Mouse (Mus musculus): ENCODE data around the gene Pccb. TPM values are rescaled to one million over a fixed set of nuclear protein-coding genes. Genes with fewer than 3 reads are reported as not detected.
A peak's percentile ranks its signal among the peaks of the same experiment; 100 is the strongest.

The Pccb gene
- polyA plus RNA-seq, 1 experiment from 2014 or later: 19.7 TPM

DNA sequence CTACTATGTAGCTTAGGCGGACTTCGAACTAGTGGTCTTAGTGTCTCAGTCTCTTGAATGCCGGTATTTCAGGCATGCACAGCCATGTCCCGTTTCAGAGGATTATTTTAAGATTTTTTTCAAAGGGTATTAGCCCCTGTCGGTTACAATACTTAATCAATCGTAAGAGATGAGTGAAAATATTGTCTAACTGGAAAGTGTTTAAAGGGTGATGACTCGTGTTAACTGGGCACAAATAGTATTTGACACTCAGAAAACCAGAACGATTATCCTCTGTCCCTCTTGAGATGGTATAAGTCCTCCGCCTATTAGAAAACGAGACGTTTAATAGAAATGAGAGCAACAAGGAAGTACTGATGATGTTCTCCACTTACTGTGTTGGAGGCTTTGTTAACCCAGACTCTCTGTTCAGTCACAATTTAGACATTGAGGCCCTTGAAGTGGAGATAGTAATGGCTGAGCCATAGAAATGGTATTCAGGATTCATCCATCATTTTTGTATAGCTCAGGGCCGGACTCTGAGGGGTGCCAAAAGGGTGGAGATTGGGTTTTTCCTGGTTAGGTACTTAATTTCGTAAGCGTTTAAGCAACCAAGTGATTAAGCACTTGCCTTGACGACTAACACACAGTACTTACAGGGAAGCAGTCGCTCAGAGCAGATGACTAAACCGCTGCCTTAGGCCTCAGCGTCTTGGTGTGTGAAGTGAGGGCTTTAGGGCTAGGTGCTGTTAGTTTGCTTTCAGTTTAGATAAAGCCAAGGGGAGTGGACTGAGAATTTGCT is 41.6 kb upstream of the Pccb start:
- Histone ChIP-seq H3K36me3 (ENCODE audit: insufficient read depth, low read length) (no peaks in the 10 kb centered on the region), H3K4me3 (ENCODE audit: low read depth, low read length) (peak overlapping the region; percentile 98), H3K9me3 (ENCODE audit: low read length) (no peaks in the 10 kb centered on the region), H3K27ac (ENCODE audit: low read length) (peak overlapping the region; percentile 100), H3K27me3 (replicated peaks; ENCODE audit: insufficient read depth, low read length) (no peaks in the 10 kb centered on the region), H3K4me2 (replicated peaks; ENCODE audit: low read depth, low read length) (peak overlapping the region; percentile 78), H3K4me1 (ENCODE audit: insufficient read depth, low read depth, low read length) (peaks cover 7% of the 10 kb centered on the region; the same call in 1 of the 2 replicates), H3K9ac (replicated peaks; ENCODE audit: low read depth) (peak overlapping the region; percentile 97)
- no peak for ATAC-seq
- peak; percentile 64 for DNase-seq (ENCODE audit: low spot score)
- TF ChIP-seq CTCF (IDR thresholded peaks at IDR 0.05) (no peak), EP300 (IDR thresholded peaks at IDR 0.05) (no peak)
- under 1% methylated on average over 18 of the region's 18 CpGs for WGBS

DNA sequence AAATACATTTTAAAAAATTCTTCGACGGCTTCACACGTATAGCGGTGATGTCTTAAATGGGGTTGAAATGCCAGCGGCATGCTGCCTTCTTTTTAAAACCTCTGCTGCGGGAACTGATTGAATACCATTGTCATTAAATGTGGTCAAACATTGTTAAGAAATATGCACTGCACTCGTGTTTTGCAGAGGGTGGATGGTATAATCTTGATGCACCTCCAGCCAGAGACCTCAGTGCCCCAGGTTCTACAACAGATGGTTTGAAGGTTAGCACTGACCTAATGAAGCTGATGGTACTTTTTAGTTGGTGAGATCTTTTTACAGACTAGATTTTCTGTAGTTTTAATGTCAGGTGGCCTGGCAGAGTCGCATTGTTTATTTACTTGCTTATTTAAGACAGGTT is 41.0 kb upstream of the Pccb start:
- no peak for ATAC-seq
- H3K4me2 ChIP-seq (replicated peaks; ENCODE audit: low read depth, low read length): peak overlapping the region; percentile 78
- under 1% methylated on average over 8 of the region's 8 CpGs for WGBS

DNA sequence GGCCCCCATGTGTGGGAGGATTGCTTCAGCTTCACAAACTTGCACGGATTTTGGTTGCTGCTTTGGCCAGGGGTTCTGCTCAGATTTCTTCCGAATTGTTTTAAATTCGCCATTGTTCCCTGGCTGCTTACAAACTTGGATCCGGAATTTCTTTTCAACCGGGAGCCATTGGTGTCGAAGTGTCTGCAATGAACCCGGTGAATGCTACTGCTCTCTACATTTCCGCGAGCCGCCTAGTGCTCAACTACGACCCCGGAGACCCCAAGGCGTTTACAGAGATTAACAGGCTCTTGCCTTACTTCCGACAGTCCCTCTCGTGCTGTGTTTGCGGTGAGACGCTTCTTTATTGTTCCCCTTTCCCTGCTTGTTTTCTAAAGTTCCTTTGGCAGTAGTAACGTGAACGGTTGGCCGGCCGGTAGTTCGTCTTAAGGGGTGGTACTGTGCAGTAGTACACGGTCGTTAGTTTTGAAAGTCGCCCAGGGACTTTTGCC is 40.4 kb upstream of the Pccb start:
- no peak for ATAC-seq
- Histone ChIP-seq H3K36me3 (ENCODE audit: insufficient read depth, low read length) (no peaks in the 10 kb centered on the region), H3K9ac (replicated peaks; ENCODE audit: low read depth) (peak overlapping the region; percentile 97), H3K27ac (ENCODE audit: low read length) (peak overlapping the region; percentile 100), H3K9me3 (ENCODE audit: low read length) (no peaks in the 10 kb centered on the region), H3K4me3 (ENCODE audit: low read depth, low read length) (peak overlapping the region; percentile 98), H3K27me3 (replicated peaks; ENCODE audit: insufficient read depth, low read length) (no peaks in the 10 kb centered on the region), H3K4me2 (replicated peaks; ENCODE audit: low read depth, low read length) (peak overlapping the region; percentile 78), H3K4me1 (ENCODE audit: insufficient read depth, low read depth, low read length) (peaks cover 7% of the 10 kb centered on the region; the same call in 1 of the 2 replicates)
- peak; percentile 56 for DNase-seq (ENCODE audit: low spot score)
- WGBS: under 1% methylated on average over 25 of the region's 25 CpGs
- TF ChIP-seq CTCF (IDR thresholded peaks at IDR 0.05) (no peak), EP300 (IDR thresholded peaks at IDR 0.05) (no peak)

More for the DNA sequence above, 41.0 kb upstream of the Pccb start:
- Histone ChIP-seq H3K27me3 (replicated peaks; ENCODE audit: insufficient read depth, low read length) (no peaks in the 10 kb centered on the region), H3K4me3 (ENCODE audit: low read depth, low read length) (peak overlapping the region; percentile 98), H3K4me1 (ENCODE audit: insufficient read depth, low read depth, low read length) (peaks cover 7% of the 10 kb centered on the region; the same call in 1 of the 2 replicates), H3K9ac (replicated peaks; ENCODE audit: low read depth) (peak overlapping the region; percentile 97), H3K27ac (ENCODE audit: low read length) (peak overlapping the region; percentile 100), H3K36me3 (ENCODE audit: insufficient read depth, low read length) (no peaks in the 10 kb centered on the region), H3K9me3 (ENCODE audit: low read length) (no peaks in the 10 kb centered on the region)
- TF ChIP-seq CTCF (IDR thresholded peaks at IDR 0.05) (no peak), EP300 (IDR thresholded peaks at IDR 0.05) (no peak)
- DNase-seq (ENCODE audit: low spot score): no peak

DNA sequence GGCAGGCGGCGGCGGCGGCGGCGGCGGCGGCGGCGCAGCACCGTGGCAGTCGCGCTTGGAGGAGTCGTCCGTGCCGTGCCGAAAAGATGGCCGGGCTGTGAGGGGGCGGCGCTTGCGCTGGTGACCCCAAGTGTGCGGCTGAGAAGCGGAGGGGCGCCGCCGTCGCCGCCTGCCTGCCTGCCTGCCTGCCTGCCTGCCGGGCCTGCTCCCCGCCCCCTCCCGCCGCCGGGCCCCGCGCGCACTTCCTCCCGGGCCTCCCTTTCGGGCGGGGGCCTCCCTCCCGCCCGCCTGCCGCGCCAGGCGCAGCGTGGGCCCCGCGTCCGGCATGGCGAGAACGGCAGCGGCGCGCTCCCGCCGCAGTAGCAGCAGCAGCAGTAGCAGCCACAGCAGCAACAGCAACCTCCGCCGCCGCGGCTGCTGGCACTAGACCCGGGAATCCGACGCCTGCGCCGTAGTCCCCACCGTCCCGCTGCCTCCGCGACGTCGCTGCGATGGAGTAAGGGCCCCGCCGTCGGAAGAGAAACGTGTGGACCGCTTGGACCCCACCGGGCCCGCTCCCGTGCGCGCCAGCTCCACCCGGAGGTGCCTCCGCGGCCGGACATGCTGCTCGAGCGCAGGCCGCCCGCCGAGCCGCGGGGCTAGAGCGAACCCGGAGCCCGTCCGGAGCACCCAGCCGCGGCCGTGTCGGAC is 39.8 kb upstream of the Pccb start:
- no peaks in the 10 kb centered on the region for H3K9me3 ChIP-seq (ENCODE audit: low read length)
- H3K27me3 ChIP-seq (replicated peaks; ENCODE audit: insufficient read depth, low read length): no peaks in the 10 kb centered on the region
- under 1% methylated on average over 63 of the region's 100 CpGs for WGBS
- TF ChIP-seq CTCF (IDR thresholded peaks at IDR 0.05) (peak; percentile 25; the same call in 1 of the 2 replicates), EP300 (IDR thresholded peaks at IDR 0.05) (no peak)
- peak; percentile 78 for ATAC-seq
- peak overlapping the region; percentile 97 for H3K9ac ChIP-seq (replicated peaks; ENCODE audit: low read depth)
- peak overlapping the region; percentile 78 for H3K4me2 ChIP-seq (replicated peaks; ENCODE audit: low read depth, low read length)
- DNase-seq (ENCODE audit: low spot score): peak; percentile 89
- peak overlapping the region; percentile 100 for H3K27ac ChIP-seq (ENCODE audit: low read length)
- H3K4me1 ChIP-seq (ENCODE audit: insufficient read depth, low read depth, low read length): peaks cover 7% of the 10 kb centered on the region; the same call in 1 of the 2 replicates
- no peaks in the 10 kb centered on the region for H3K36me3 ChIP-seq (ENCODE audit: insufficient read depth, low read length)
- peak overlapping the region; percentile 98 for H3K4me3 ChIP-seq (ENCODE audit: low read depth, low read length)

DNA sequence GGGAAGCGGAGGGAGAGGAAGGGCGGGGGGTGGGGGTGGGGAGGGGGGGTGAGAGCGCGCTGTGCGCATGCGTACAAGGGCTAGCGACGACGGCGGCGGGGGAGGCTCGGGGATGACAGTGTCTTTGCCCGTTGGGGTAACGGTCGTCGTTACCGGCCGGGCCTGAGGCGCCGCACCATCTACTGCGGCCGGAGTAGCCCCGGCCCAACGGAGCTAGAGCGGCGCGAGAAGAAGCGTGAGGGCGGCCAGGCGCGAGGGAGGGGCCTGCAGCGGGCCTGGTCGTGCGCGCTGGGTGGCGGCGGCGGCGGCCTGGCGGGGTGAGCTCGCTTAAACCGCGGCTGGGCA is 39.3 kb upstream of the Pccb start, which contains the start of gene Msl2:
TSS of gene Msl2 (plus strand) at position 115 of the 345 bp plus-strand sequence.
- Histone ChIP-seq H3K4me1 (ENCODE audit: insufficient read depth, low read depth, low read length) (peaks cover 7% of the 10 kb centered on the region; the same call in 1 of the 2 replicates), H3K4me2 (replicated peaks; ENCODE audit: low read depth, low read length) (peak within 1 kb of the TSS; percentile 78), H3K36me3 (ENCODE audit: insufficient read depth, low read length) (no peaks in the 10 kb centered on the region), H3K4me3 (ENCODE audit: low read depth, low read length) (peak within 1 kb of the TSS; percentile 98), H3K27ac (ENCODE audit: low read length) (peak within 1 kb of the TSS; percentile 100), H3K27me3 (replicated peaks; ENCODE audit: insufficient read depth, low read length) (no peaks in the 10 kb centered on the region), H3K9ac (replicated peaks; ENCODE audit: low read depth) (peak within 1 kb of the TSS; percentile 97), H3K9me3 (ENCODE audit: low read length) (no peaks in the 10 kb centered on the region)
- DNase-seq (ENCODE audit: low spot score) (no peak), ATAC-seq (no peak; the same call in 1 of the 2 replicates)
- no peak for TF ChIP-seq EP300 (IDR thresholded peaks at IDR 0.05)
- TF ChIP-seq CTCF (IDR thresholded peaks at IDR 0.05): no peak
- WGBS: 0% methylated on average over 8 of the region's 43 CpGs

Data from lung, postnatal 0 days (tissue).